Mouse (Mus musculus): Measurements from ENCODE around the gene Gatad2b.

Gatad2b gene

DNA sequence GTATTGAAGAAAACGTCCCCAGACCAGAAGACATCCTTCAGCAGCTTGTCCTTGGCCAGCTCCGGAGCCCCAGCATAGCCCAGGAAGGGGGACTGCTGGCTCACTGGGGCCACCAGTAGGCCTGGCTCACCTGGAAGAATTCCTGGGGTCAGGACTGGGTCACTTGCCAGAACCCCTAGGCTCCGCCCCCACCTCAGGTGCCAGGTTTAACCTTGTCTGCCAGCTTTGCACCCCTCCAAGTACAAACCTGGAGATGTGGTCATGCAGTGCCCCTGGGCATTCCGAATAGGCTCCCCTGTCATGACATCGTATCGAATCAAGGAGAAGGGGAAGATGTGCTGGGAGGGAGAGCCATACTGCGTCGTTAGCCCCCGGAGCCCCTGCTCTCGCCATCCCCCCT is 93.8 kb downstream of the Gatad2b start:
- no peak for DNase-seq

DNA sequence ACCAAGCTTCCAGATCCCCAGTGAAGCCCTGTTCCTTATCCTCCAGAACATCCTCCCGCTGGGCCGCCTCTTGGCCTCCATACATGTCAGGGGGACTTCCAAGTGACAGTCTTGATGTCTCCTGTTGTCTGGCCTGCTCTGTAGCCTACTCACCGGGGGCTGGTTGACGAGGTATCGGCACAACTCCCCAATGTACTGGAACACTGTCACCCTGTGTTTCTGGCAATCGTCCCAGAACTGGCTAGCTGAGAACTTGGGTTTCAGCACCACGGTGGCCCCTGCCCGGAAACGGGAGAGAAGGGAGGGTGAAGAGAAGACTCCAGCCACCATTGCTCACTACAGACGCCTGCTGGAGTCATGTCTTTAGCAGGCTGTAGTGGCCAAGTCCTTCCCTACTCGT is 94.5 kb downstream of the Gatad2b start:
- peak; percentile 52 for DNase-seq

DNA sequence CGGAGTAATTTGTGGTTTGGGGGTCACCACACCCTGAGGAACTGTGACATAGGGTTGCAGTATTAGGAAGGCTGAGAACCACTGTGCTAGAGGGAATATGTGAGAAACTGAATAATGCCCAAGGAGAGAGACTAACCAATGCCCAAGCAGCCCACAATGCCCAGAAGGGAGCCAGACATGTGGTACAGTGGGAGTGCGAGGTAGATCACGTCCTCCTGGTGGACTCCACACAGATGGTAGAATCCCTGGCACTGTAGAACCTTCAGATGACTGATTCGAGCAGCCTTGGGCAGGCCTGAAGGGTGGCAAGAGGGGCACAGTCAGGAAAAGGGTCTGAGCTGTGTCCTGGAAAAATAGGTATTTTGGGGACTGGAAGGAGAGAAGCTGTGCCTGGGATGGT is 95.2 kb downstream of the Gatad2b start:
- DNase-seq: no peak

DNA sequence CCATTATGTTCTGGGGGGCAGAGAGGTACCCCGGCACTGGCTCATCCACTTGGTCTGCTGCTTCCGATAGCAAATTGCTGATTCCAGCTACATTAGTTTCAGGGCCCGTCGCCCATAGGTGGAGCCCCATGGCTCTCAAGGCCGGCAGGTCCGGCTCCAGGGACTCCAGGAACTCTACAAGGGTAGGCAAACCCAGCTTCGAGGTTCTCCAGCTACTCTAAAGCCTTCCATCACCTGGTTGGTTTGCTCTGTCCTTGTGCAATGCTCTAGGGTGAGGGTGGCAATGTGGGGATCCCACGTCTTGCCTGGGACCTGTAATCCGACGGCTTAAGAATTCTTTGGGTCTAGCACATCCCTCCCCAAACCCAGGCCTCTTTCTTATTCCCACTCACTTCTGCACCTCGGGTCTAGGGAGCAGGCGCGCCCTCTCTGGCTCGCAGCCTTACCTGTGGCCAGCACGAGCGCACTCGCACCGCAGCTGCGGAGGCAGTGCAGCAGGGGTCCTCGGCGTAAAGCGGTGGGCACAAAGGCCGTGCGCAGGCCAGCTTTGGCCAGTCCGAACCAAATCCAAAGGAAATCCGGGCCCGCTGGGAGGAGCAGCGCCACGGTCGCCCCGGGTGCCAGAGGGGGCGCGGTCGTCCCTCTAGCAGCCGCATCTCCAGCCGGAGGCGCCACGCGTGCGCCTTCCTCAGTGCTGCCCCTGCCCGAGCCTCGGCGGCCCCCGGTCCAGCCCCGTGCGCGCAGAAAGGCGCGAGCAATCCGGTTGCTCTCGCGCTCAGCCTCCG is 95.9 kb downstream of the Gatad2b start:
- DNase-seq: no peak

DNA sequence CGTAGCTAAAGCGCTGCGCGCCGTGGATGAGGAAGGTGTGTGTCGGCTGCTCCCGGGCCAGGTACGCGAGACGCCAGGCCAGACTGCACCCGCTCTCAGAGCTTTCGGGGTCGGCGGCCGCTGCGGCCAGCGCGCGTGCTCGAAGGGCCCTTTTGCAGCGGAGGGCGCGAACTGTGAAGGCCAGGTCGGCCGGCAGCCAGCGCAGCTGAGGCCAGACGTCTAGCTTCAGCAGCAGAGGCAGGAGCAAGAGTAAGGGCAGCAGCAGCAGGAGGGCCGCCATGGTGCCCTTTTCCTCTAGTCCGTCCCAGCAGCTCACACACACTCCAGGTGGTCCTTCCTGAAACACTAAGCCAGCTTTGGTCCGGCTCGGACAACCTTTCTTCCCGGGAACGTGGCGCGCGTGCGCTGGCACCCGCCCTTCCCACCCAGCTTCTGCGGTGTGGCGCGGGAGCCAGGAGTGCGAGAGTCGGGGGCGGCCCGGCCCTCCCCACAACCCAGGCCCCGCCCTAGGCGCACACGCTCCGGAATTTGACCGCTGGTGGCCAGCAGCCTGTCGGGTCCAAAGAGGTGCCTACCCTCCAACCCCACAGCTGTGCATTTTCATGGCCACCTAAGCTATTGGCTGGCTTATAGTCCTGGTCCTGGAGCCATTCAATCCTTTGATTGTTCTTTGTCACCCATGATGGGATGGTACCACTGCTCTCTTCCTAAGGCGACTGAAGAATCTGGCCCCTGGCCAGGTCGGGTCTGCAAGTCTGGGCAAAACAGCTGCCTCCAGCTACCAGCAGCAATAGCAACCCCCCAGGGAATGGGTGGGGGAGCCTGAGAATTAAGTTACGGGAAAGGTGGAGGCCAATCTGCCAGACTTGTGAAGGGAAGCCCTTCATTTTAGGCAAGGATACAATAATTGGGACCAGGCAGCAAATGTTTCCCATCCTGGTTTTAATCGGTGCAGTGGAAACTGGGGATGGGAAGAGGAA is 96.8 kb downstream of the Gatad2b start, which contains the start of gene Slc27a3:
Gene Slc27a3, minus strand, starts transcription at position 428 of the 980 bp plus-strand sequence.
- DNase-seq: no peak

DNA sequence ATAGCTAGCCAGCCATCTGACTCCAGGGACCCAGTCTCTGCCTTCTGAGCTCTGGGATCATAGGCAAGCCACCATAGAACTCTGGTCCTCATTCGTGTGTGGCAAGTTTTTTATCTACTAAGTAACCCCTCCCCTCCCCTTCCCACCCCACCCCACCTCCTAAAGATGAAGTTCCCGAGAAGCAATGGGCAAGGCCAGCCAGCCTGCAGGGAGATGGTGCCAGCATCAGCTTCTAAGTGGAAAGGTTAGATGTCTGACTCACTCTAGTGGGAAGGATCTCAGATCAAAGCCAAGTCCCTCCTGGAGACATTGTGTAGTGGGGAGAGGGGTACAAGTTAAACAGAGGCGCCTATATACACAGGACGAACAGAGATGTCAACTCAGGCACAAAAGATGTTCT is 98.0 kb downstream of the Gatad2b start:
- no peak for DNase-seq

DNA sequence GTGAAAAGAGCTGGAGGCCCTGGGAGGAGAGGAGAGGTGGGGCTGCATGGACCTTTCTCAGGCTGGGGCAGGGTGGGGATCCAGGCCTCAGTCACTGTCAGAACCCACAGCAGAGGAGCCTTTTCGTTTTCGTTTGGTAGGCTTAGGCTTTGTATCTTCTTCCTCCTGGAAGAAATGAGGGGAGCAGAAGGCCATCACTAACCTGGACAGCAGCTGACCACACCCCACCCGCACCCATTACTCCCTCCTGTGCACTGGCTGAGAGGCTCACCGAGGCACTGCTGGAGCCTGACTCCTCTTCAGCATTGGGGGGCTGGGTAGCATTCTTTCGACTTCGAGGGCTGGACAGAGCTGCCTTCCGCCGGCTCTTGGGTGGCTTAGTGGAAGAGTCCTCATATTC is 99.0 kb downstream of the Gatad2b start:
- DNase-seq: no peak

DNA sequence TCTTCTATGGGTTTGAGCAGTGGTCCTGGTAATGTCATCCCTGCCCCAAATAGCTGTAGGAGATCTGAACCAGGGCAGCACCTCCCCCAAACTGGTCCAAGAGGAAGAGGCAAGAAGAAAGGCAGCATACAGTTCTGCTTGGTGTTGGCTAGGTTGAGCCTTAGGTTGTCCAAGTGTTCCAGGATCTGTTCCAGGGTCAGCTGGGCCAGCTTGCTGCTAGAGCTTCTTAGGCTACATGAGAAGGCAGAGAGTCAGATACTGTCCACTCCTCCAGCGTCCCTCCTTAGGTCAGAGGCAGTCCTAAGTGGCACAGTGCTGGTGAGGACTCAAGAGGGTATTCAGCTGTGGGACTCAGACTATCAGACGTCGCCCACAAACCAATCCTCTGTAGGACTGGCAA is 99.7 kb downstream of the Gatad2b start:
- no peak for DNase-seq

DNA sequence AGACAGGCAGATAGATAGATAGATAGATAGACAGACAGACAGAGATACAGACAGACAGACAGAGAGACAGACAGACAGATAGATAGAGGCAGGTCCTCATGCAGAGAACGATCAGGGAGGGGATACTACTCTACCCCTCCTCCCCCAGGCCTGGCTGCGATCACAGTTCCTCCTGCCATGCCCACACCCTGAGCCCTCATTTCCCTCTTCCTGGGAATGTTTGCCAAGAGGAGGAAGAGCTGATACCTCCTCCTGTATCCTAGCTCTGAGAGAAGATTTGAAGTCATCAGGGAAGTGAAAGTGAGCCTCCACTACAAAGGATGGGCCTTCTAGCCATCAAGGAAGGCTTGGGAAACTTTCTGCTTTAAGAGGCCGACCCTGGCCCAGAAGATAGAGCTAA is 102.7 kb downstream of the Gatad2b start:
- DNase-seq: no peak

DNA sequence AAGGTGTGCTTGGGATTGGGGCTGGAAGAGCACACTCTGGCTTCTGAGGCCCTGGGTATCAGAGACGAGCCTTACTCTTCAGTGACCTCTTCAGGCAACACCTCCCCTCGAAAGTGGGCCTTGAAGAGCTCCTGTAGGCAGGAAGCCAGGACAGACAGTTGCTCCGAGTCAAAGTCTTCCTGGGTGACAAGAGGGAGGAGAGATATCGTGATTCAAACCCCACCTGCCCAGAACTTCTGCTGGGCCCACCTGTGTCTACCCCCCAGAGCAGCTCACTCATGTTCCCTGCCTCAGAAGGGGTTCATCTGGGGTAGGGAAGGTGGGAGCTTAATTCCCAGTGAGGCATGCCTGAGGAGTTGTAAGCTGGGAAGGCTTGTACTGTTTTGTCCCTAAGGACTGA is 108.0 kb downstream of the Gatad2b start:
- no peak for DNase-seq

DNA sequence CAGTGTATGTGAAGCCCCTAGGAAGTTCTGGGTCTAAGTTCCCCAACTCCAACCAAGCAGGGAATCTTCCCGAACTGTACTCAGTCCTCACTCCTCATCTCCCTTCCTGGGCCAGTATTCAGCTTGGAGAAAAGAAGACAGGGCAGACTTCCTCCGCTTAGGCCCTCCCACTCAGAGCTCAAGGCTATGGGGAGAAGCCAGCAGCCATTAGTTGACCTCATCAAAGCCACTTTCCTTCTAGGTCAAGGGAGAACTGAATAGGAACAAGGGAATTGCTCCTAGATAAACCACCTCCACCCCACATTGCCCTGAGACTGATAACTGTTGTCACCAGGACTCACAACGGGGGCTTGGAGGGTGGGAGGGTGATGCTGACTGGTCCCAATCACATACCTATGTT is 111.1 kb downstream of the Gatad2b start:
- DNase-seq: no peak

DNA sequence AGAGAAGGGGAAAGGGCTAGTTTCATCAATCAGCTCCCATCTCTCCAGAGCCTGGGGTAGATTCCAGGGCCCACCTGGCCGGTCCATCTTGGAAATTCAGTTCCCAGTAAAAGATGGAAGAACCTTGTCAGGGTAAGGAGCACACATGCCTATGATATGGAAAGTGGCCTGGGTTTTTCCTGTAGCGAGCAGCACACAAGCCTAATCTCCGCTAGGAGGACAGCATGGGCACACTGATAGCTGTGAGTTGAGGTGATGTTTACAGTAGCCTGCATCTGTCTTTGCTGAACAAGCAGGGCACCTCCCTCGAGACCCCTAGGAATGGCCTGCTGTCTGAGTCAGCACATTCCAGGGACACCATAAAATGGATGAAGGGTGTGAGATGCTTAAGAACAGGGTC is 111.6 kb downstream of the Gatad2b start:
- no peak for DNase-seq

DNA sequence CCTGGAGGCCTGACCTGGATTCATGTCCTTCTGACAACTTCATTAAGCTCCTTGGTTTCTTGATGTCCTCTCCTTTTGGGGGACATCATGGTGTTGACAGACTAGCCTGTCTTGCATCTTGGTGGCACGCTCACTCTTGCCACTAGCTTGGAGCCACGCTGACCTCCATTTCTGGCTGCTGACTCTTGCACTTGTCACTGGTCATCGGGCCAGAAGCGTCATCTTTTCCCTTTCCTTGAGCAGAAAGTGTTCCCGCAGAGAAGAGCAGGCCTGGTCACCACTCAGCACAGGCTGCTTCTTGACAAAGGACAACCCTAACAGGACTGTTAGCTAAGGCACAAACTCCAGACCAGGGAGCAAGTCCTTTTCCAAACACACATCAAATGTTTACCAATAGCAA is 113.4 kb downstream of the Gatad2b start:
- DNase-seq: no peak

DNA sequence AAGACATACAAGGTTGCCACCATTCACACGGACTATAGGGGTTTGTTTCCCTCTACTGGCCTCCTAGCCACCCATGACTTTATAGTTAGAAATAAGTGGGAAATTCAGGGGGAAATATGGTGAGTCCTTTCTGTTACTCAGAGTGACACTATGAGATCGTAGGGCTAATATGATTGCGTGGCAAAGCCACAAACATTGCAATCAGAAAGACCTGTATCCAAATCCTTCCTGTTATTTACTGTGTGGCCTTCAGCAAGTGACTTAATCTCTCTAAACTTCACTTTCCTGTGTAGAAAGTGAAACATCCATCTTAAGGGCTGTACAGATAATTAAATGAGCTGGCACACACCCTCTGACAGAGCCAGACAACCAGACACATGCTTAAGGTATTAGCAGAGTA is 115.7 kb downstream of the Gatad2b start:
- DNase-seq: no peak

DNA sequence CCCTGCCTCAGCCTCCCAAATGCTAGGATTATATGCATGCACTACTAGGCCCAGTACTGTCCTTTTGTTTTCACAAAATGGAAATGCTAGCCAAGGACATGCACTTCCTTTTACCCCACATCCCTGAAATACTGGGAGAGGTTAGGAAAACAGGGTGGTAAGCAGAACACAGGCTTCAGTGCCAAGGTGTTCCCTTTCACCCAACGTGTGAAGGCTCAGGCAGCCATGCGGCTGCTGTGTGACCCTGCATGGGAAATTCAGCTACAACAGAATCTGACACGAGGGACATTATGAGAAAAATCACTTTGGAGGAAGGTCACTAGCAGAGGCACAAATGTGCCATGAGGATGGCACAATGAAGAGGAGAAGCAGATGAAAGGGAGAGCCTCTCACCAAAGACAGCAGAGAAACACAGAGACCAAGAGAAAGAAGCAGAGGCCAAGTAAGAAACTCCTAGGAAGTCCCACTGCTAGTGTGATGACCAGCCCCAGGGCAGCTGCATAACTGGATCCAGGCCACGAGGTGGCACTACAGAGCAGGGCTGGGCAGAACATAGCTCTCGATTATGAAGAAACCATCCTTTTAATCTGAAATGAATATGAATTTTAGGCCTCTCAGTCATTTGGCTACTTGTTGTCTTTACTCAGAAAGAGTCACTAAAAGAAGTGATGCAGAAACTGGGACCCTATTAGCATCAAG is 119.5 kb downstream of the Gatad2b start:
- no peak for DNase-seq

DNA sequence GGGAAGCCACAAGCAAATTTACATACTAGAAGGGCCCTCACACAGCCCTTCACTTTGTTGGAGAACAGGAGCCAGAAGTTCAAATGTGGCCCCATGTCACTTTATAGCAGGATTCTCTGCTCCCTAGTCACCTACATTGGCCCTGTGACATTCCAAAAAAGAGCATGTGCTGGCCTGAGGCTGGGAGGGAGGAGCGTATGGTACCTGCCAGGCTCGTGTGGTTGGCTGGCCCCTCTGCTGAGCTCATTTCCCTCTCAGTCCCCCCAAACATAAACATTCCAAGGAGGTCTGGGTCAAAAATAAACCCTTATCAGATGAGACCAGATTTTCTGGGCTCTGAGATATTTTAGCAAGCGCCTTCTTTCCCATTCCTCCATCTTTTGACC is 120.0 kb downstream of the Gatad2b start:
- DNase-seq: no peak

Measured in layer of hippocampus, adult 9-11 months (tissue).